Mouse (Mus musculus) frontal cortex, postnatal 36 days (tissue): Measurements from ENCODE around the gene Tmed9.

Source experiments
- DNase-seq, 2 experiments: peaks; one replicate each; pipeline ENCODE4 v3.0.0; 2022; ENCODE audit warnings: low spot score in 2 of 2

The Tmed9 gene

DNA sequence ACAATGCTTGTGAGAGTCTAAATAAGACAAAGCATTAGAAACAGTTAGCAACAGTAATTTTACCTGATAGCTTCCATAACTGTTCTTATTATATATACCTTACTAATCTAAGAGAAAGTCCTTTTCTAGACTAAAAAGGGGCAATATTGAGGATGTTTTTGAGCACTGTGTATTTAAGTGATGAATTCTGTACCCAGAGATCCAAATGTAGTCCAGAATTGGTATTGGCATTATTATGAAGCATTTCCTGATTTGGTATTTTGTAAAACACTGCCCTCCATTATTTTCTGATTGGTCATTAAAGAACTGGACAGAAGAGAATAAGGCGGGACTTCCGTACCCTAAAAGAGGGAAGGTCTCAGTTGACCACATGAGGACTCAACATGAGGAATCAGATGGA lies at the start of gene Tmed9:
Gene Tmed9 (plus strand): TSS at position 301 of the 400 bp plus-strand sequence.
- no peak for DNase-seq

DNA sequence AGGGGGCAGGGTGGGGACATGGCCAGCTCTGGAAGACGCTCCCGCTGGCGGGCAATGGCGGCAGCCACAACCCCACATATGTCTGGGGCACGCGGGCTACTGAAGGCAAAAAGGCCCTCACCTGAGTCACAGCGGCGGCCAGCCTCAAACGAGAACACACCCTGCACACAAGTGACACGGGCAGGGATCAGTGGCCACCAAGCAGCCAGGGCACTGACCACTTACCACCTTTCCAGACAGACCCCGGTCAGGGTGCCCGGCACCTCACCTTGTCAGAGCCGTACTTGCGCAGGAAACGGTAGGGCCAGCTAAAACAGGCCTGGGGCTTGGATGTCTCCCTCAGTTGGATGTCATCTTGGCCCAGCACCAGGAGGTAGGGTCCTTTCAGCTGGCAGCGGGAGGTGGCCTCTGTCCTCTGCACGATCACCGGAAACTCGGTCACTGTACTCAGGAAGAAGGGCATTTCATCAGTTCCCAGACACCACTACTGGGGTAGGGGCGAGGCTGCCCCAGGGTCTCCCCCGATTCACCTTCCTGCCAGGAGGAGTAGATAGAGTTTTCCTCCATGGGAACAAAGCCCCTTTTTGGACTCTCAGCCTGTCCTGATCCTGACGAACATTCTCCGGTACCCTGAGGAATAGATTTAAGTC lies 49.5 kb upstream of the Tmed9 start:
- DNase-seq: no peak

DNA sequence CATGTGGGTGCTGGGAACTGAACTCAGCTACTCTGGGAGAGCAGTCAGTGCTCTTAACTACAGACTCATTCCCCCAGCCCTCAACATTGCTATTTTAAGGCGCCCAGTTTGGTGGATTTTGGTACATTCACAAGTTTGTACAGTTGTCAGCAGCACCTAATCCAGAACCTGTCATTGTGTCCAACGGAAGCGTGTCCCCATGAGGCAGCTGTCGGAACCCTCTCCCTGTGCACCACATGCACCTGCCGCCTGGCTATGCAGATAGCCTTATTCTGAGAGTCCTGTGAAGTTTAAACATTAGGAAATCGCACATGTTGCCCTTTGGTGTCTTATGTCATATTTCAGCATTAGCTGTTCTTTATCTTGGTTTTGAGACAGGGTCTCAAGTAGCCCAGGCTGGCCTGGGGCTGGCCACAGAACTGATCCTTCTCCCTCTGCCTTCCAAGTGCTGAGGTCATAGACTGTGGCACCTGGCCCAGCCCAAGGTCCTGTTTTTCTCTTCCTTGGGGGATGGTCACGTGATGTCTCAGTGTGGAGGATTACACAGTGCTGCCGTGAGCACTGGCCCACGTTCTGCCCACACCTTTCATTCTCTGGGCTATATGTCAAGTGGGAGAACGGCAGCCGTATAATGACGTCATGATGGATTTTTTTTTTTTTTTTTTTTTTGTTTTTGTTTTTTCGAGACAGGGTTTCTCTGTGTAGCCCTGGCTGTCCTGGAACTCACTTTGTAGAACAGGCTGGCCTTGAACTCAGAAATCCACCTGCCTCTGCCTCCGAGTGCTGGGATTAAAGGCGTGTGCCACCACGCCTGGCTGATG lies 47.6 kb upstream of the Tmed9 start:
- no peak for DNase-seq

DNA sequence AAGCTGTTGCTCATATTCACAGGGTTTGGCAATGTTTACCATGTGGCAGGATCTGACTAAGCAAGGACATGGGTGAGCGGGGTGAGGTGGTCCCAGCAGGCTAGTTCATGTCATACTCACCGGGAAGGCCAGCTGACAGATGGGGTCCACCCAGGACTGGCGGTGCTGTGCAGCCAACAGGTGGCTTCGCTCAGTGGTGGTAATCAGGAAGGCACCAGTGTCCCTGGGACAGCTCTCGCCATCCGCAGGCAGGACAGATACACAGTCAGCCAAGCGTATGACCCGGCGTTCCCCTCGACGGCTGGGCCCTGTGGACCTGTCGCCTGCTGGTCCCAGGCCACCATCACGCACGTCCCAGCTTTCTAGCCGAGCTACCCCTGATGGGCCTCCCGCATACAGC lies 46.3 kb upstream of the Tmed9 start:
- no peak for DNase-seq

DNA sequence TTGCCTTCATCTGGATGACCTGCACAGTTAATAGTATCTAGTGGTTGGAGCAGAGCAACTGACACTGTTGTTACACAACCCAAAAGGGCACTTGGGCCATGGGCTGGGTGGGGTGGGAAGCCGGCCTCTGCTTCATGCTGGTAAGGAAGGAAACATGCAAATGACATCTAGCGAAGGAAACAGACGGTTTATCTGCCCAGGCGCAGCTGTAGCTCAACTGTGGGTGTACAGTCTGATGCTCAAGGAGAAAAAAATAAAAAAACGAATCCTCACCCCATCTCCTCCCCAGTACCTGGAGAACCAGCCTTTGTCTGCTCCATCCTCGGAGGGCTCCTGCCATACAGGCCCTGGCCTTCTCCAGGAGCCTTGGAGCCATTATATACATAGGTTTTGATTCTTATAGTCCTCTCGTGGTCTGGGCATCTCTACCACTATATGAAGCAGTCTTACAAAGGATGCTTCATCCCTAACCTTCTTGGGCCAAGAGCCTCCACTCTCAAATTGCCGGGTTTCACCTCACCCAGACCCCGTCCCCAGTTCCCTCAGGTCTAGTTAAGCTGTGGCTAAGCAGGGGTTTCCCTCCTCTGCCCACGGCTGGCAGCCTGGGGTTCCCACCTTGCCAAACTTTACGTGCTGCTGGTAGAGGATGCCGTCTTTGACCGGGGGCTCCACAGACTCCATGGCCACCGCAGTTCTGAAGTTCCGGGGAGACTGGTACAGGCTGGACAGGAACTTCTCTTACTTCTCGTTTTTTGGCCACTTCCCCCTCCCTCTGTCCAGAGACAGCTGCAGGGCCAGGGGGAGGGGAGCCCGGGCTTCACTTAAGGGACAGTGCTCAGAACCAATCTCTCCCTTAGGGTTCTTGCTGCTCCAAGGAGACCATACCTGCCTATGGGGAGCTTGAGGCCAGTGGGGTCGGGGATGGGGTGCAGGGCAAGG lies 45.4 kb upstream of the Tmed9 start:
- peak in 1 of 2 experiments; percentile 35 for DNase-seq

DNA sequence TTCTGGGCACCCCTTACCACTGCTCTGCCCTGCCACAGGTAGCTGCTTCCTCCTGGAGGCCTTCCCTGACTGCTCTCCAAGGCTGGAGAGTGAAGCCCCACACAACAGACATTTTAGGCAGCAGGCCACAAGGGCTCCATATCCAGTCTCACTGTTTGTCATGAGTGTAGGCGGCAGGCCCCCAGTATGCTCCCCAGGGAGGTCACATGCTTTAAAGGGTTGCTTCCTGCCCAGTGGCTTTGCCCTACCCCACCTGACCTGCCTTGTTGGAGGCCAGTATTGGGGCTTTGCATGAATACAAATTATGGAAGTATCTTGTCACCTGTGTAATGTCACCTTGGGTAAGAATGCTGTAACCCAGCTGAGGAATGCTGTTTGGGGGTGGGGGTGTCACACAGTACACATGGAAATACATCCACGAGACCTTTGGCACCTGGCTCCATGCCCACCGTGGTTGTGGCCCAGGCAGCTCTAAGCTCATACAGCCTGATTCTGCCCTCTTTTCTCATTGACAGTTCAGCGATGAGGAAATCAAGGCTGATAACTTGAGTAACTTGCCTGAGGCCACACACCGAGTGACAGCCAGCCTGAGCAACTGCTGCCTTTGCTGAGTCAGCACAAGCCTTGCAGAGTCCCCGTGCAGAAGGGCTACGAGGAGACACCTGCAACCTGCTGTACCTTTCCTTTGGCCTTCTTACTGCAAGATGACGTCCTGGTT lies 44.2 kb upstream of the Tmed9 start, which contains the start of gene Dok3:
Gene Dok3 (minus strand): TSS at position 99 of the 718 bp plus-strand sequence.
- no peak for DNase-seq

DNA sequence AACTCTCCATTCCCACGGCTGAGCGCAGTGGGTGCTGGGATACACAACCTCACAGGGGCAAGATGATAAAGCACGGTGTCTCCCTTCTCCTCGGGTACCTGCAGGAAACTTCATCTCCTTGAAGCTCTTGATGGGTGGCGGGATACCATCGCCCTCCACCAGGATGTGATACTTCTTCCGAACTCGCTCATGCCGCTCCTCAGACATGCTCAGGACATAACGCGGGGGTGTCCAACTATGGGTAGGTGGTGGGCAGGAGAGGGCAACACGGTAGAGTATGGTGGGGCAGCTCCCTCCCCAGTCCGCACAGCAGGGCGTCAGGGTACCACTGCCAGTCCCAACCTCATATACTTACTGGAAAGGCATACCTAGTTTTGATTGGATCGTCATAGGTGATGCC lies 38.3 kb upstream of the Tmed9 start:
- no peak for DNase-seq

DNA sequence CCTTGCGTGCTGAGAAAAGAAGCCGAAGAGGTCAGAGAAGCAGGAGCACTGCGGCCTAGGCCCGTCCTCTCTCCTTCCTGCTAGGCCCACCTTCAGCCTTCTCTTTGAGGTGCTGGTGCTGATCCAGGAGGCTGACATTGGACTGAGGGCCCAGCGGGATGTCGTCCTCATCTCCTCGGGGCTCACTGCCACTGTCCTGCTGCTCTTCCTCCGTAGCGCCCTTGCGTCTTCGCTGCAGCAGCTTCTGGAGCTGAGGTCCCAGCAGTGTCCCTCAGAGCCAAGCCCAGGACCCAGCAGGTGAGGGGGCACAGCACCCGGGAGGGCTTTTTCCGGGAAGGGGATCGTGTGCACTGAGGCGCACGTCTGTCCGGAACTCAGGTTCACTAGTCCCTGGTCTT lies 37.7 kb upstream of the Tmed9 start:
- DNase-seq: no peak

DNA sequence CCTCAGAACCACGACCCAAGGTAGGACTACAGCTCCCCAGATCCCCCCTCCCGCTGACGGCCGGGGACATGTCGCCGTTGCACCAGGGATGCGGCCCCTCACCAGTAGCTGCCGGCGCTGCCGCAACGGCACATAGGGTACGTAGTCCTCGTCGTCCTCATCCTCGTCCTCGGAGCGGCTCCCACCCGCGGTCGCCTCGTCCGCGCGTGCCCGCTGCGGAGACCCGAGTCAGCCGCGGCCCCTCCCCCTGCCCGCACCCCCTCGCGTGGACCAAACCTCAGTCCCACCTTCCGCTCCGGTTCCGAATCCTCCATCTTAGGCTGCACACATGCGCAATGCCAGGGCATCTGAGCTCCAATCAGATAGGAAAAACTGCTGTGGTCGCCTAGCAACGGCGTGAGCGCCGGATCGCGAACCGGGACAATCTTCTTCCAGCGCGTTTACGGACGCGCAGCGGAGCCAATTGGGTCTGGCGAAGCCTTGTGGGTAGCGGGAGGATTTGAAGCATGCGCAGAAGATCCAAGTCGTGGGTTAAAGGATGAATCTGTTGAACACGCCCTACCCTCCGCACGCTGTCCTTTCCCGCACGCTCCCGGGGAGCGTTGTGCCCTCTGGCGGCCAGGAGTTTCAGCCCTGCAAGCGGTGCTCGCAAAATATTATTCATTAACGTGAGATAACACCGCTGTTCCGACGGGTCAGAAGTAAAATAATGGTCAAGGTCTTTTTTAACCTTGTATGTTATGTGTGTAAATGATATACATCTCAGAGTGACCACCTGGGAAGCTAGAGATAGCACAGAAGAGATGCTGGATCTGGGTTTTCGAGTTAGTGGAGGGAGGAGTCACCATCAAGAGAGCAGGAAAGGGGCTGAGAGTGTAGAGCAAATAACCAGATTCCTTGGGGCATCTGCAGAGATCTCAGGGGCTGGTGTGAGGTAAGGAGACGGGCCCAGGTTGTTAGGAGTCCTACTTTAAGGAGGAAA lies 37.0 kb upstream of the Tmed9 start, which contains the start of gene Ddx41:
Gene Ddx41 (minus strand): TSS at position 465 of the 982 bp plus-strand sequence.
- peak; percentile 100 for DNase-seq

DNA sequence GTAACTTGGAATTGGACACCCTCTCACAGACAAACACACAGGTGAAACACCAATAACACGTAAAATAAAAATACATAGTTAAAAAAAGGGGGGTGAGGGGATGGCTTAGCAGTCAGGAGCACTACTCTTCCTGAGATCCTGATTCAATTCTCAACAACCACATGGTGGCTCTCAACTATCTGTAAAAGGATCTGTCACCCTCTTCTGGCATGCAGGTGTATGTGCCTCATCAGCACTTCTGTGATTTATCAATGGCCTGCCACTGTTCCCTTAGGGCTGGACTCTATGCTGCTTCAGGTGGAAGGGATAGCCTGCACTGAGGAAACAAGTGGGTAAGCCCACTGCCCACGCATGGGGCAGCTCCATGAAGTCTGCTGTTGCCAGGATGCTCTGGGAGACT lies 32.6 kb upstream of the Tmed9 start:
- no peak for DNase-seq

DNA sequence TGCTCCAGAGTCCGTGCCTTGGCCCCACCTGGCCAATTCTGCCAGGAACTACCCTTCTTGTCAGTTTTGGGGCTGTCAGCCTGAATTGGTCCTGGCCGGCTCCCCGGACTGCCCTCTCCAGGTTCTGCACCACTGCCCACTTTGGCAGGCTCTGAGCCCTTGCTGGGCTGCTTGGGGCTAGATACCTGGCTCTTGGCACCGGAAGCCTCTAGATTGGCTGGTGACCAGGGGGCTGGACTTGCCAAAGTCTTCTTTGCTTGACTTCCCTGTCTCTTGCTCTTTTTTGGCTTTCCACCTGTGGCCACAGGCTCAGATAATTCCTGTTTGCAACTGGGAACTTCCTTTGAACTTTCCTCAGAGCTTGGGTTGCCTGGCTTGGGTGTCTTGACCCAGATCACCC lies 30.6 kb upstream of the Tmed9 start:
- DNase-seq: no peak

DNA sequence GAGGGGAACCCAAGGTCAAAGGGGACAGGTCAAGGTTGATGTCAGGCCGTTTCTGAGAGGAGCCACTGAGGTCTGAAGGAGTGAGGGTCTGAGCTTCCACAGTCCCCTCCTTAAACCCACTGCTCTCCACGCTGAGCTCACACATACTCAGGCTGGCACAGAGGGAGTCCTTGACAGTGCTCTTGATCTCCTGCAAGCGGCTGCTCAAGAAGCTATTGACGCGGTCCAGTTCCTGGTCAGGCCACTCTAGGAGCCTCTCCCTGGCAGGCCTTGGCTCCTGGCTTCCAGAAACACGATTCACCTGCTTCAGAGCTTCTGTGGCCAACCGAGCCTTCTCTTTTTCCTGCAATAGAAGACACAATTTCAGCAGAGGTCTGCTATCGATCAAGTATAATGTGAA lies 30.1 kb upstream of the Tmed9 start:
- no peak for DNase-seq

DNA sequence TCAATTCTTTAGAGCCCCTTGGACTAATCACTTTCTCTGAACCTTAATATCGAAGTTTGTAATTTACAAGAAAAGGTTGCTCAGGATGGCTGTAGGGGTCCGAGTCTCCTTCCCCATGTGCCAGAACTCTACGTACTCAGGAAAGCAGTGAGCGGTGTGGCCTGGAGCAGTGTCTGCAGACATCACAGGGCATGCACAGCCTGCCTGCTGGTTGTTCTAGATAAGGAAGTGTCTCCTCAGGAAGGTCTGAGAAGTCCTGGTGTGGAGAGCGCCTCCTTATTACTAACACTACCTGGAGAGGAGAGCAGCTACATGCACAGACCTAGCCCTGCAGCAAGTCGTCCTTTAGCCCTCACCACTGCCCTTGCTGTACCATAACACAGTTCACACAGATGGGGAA lies 28.7 kb upstream of the Tmed9 start:
- no peak for DNase-seq

DNA sequence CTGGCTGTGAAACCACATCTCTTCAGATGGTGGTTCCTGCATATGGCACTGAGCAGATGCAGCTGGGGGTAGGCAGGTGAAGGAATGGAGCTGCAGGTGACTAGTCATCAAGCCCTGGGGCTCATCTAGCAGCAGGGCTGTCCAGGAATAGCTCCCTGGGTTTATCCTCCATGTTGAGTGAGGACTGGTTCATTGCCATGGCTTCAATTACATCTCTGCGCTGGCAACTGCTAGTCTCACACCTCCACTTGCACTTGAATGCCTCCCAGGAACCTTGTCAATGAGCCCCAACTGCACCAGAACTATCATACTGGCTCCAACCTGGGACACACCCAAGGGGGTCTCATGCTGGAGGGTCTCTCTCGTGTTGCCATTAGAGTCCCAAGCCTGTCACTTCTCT lies 25.6 kb upstream of the Tmed9 start:
- DNase-seq: no peak

DNA sequence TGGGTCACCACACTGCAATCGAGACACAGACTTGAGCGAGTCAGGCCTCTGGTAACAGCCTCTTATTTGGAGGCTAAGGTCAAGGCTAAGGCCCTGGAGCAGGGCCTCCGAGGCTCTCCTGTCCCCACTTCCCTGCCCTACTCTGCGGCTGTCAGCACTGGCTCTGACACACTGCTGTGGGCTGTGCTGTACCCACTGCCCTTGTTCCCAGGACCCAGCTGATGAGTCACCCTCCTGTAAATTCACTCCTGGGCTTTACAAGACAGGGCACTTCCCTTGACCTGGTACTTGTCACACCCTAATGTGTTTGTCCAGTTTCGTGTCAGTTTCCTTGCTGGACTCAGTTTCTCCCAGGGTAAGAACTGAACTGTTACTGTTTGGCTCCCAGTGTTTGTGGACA lies 25.1 kb upstream of the Tmed9 start:
- no peak for DNase-seq

DNA sequence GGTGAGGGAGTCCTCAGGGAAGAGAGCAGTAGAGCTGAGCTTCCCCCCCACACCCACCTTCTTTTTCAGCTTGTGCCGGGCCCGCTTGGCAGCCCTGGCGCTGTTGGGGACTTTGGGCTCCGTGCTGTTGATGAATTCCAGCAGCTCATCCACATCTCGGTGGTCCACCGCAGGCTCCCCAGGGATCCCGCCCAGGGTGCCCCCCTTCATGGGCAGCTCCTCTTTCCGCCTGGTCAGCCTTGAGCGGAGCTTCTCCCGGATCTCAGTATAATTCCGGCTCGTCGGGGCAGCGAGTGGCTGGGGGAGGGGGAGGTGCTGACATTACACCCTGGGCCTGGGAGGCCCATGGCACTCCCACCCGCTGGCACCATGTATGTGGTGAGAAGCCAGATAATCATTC lies 24.5 kb upstream of the Tmed9 start:
- DNase-seq: no peak

DNA sequence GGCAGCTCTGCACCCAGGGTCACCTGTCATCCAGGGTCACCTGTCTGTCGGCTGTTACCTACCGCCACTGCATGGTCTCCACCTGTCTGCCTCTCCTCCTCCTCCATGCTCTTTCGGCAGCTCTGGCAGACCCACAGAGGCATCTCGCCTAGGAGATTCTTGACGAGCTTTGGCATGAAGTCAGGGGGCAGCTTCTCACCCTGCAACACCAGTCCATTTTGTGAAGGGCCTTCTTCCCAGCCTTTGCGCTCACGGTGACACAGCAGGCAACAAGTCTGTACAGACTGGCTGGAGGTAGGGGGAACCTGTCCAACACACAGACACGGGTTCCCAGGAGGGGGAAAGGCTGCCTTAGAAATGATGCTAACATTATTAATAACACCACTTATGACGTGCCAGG lies 17.6 kb upstream of the Tmed9 start:
- DNase-seq: no peak

DNA sequence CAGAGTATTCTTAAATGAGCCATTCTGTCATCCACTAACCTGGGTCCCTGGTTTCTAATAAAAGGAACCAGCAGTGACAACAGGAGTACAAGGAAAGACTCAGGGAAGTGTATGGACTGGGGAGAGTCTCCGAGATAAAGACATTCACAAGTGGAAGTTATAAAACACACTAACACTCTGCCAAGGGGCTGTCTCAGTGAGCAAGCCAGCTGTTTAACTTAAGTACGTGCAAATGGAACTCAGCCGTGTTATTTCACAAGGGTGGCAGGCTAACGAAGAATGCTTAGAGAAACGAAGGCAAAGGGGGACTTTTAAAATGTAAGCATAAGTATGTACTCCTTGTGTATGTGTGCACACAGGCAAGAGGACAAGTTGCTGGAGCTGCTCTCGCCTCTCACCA lies 16.0 kb upstream of the Tmed9 start:
- no peak for DNase-seq

DNA sequence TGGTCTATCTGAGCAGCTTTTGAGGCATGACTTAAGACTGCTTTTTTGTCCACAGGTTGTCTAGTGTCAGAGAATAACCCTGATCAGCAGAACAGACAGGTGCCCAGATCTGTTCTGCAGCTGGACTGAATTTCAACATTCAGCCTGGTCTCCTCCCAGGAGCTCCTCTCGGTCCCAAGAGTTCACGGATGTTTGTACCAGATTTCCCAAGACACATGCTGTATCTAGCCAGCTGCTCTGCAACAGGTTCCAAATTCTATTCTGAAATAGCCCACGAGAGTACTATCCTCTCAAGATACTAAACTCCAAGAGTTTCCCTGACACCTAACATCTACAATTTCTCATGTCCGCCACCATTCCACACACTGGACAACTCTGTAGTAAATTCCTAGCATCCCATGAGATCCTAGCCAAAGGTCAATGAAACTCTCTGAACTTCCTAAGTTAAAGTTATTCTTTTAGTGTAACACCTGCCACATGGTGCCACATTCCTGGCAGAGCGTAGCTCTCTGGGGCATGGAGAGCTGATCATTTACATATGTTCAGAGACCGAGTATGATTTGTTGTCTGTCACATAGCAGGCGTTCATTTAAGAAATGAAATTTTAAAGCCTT lies 10.2 kb upstream of the Tmed9 start:
- no peak for DNase-seq

DNA sequence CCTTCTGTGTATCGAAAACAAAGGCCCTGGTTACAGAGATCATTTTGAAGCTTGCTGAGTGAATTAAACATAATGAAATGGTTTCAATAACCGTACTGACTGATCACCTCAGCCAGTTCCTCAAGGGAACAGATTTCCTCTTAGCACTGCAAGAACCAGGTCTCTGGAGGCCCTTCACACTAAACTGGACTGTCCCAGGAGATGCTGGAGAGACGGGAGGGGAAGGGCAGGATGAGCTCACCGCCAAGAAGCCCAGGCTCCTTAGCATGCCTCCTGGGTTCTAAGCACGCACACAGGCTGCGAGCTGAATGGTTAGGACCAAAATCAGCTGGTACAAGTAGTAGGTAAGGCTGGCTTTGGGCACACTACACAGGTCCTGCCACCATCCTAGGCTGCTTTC lies 6.5 kb upstream of the Tmed9 start:
- DNase-seq: no peak
